Mouse (Mus musculus) heart, embryonic 16.5 days (tissue): ENCODE measurements at regions not wholly inside any gene's neighbourhood (a gene's known extent, or its start where the extent isn't known, plus 50 kb on each side); places are given as distances from the start of the nearest gene placed in this dataset.
"Not testable (repeated sequence)": the region's sequence is repeated elsewhere in the genome, so short reads cannot be mapped to it uniquely, and the experiment has no call there.

Source experiments
- ATAC-seq: fragments of 200-750 bp; cut with Nextera tagmentation; replicated peaks from 2 replicates; pipeline ENCODE4 v1.8.0; 2017; ENCODE audit warnings: moderate number of reproducible peaks; ENCODE audit not compliant: insufficient read depth, low FRiP score; ENCODE audit errors: extremely low read depth
- H3K27ac ChIP-seq: fragments of 300-500 bp; sonication (generic); 2 replicates; pipeline ENCODE4 v1.5.1; 2014; ENCODE audit warnings: mild to moderate bottlenecking, low read length, control low read depth, moderate library complexity
- H3K27me3 ChIP-seq: fragments of 300-500 bp; sonication (generic); 2 replicates; pipeline ENCODE4 v1.6.1; 2014; ENCODE audit warnings: low read length, mixed read lengths; ENCODE audit not compliant: control insufficient read depth, insufficient read depth
- H3K36me3 ChIP-seq: fragments of 300-500 bp; sonication (generic); 2 replicates; pipeline ENCODE4 v1.6.1; 2014; ENCODE audit not compliant: control insufficient read depth, insufficient read depth
- H3K4me1 ChIP-seq: fragments of 300-500 bp; sonication (generic); 2 replicates; pipeline ENCODE4 v1.6.1; 2014; ENCODE audit warnings: low read length, mixed read lengths; ENCODE audit not compliant: control insufficient read depth, insufficient read depth
- H3K4me2 ChIP-seq: fragments of 300-500 bp; sonication (generic); 2 replicates; pipeline ENCODE4 v1.6.1; 2014; ENCODE audit warnings: low read depth, mild to moderate bottlenecking, control low read depth, low read length
- H3K4me3 ChIP-seq: fragments of 300-500 bp; sonication (generic); 2 replicates; pipeline ENCODE4 v1.5.1; 2014; ENCODE audit warnings: mild to moderate bottlenecking, control low read depth, low read length
- H3K9ac ChIP-seq: fragments of 300-500 bp; sonication (generic); 2 replicates; pipeline ENCODE4 v1.6.1; 2014; ENCODE audit warnings: low read length, control low read depth
- H3K9me3 ChIP-seq: fragments of 300-500 bp; sonication (generic); replicated peaks from 2 replicates; pipeline ENCODE4 v1.6.1; 2016; ENCODE audit warnings: low read length; ENCODE audit not compliant: control insufficient read depth
- WGBS: fragments of 180-500 bp; shearing (Covaris S2); extraction: QIAGEN DNeasy Blood & Tissue Kit; methylation state at CpG from one replicate; pipeline ENCODE4 v1.1.7; 2014; 5-methylcytosine and 5-hydroxymethylcytosine counted together

DNA sequence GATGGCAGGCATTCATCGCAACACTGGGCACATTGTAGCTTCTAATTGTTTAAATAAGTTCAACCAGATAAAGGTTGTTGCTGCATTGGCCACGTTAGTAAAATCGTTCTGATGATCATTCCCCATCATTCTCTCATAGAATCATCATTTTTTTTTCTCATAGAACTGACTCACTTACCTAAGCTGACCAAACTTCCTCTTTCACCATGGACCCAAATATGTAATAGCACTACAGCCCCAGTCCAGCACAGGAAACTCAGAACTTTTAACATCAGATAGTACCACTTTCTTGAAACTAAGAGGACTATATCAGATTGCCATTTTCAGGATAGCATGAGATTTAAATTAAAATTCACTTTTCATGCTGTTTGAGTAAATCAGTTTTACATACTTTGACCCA lies 82.2 kb upstream of the Anapc15-ps start:
- H3K9me3 ChIP-seq, result no peaks in the 10 kb centered on the region
- no peaks in the 10 kb centered on the region for H3K4me1 ChIP-seq
- no peak overlapping the region for H3K9ac ChIP-seq
- no peak overlapping the region for H3K27ac ChIP-seq
- ATAC-seq, result no peak
- 91% methylated on average over 3 of the region's 3 CpGs for WGBS
- no peak overlapping the region for H3K4me3 ChIP-seq
- H3K4me2 ChIP-seq, result no peak overlapping the region
- H3K27me3 ChIP-seq, result no peaks in the 10 kb centered on the region
- H3K36me3 ChIP-seq, result no peaks in the 10 kb centered on the region

DNA sequence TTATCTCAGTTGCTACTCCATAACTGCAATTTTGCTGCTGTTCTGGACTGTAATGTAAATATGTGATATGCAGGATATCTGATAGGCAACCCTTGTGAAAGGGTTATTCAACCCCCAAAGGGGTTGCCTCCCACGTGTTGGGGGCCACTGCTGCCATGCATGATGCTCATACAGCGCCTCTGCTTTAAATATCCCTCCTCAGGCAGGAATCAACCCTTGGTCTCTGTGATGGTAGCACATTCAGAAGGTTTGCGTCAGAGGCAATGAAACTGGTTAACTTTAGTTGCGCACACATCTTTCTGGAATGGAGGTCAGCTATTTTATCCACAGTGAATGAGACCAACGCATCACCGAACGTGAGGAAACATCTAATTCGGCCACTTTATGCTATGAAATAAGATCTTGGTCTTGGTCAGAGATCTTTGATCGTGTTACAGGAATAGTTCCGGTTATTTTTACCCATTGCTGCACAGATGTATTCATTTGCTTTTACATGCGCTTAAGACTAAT lies 80.2 kb upstream of the Anapc15-ps start:
- no peaks in the 10 kb centered on the region for H3K4me1 ChIP-seq

DNA sequence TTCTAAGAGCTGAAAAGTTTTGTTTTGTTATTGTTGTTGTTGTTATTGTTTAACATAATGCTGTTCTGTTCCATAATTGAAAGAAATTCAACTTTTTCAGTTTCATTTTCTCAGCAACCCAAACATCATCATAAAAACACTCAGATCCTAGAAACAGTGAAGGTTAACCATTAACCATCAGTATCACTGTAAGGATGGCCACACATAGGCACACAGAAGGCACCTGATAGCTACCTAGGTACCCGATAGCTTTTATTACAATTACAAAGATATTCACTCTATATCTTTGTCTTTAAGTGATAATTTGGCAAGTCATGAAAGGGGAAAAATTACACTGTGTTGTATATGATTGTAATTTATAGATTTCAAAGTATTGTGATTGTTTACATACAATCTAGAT lies 75.1 kb upstream of the Anapc15-ps start:
- Histone ChIP-seq H3K27me3 (no peaks in the 10 kb centered on the region), H3K9me3 (no peaks in the 10 kb centered on the region), H3K4me1 (peaks cover 7% of the 10 kb centered on the region), H3K9ac (no peak overlapping the region), H3K4me3 (no peak overlapping the region), H3K4me2 (no peak overlapping the region), H3K36me3 (no peaks in the 10 kb centered on the region), H3K27ac (no peak overlapping the region)
- ATAC-seq, result no peak
- 96% methylated on average over 1 of the region's 1 CpGs for WGBS

More for the DNA sequence above, 80.2 kb upstream of the Anapc15-ps start:
- Histone ChIP-seq H3K4me3 (no peak overlapping the region), H3K9me3 (no peaks in the 10 kb centered on the region), H3K27me3 (no peaks in the 10 kb centered on the region), H3K9ac (no peak overlapping the region), H3K36me3 (no peaks in the 10 kb centered on the region), H3K27ac (no peak overlapping the region), H3K4me2 (no peak overlapping the region)
- ATAC-seq, result no peak
- 84% methylated on average over 11 of the region's 11 CpGs for WGBS

DNA sequence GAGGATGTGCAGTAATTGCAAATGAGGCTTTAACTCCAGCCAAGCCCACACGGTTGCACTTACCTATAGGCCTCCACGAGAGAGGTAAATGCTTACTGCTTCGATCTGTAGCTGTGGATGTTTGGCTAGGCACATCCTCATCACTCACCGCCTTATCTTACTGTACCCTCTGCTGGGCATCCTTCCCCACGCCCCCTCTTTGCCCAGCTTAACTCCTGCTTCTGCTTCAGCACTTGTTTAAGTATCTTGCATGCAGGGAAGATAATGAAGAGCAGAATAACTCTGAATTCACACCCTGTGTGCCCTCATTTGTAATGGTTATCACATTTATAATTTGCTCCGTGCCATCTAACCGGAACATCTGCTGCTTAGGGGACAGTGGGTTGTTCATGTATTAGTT lies 74.7 kb upstream of the Anapc15-ps start:
- H3K9me3 ChIP-seq, result no peaks in the 10 kb centered on the region
- no peaks in the 10 kb centered on the region for H3K27me3 ChIP-seq
- 61% methylated on average over 7 of the region's 7 CpGs for WGBS
- ATAC-seq, result no peak
- no peak overlapping the region for H3K9ac ChIP-seq
- no peak overlapping the region for H3K4me3 ChIP-seq
- H3K4me1 ChIP-seq, result peaks cover 7% of the 10 kb centered on the region
- no peak overlapping the region for H3K27ac ChIP-seq
- no peak overlapping the region for H3K4me2 ChIP-seq
- H3K36me3 ChIP-seq, result no peaks in the 10 kb centered on the region

DNA sequence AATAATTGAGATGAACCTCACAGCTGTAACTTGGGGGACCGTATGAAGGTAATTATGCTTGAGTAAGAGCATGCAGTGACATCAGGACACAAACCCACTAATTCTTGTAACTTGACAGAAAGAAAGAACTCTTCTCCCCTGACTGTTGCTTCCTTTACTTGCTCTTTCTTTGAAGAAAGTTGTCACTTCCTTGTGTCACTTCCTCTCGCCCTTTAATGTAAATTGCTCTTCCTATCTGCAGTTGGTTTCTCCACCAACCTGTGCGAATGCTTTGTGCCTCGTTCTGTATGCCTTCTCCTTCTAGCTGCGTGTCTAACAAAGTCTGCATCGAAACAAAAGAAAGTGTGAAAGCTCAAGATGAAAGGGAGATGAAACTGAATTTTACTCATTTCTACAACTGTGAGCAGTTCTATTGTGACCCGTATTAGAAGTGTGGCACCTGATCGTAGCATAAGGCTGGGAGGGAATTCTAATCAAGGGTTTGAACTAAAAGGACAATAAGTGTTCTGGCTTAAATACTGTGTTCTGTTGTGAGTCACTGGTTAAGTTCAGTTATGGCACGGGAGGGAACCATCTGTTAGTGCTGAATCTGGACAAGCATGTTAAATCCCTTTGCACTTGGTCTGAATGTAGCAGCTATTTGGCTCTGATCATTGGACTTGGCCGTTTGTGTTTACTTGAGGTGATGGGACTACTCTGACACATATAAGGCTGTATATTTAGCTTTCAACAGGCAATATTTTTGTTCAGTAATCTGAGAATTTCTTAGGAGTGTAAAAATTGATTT lies 72.8 kb upstream of the Anapc15-ps start:
- Histone ChIP-seq H3K4me2 (no peak overlapping the region), H3K27ac (no peak overlapping the region), H3K27me3 (no peaks in the 10 kb centered on the region), H3K4me3 (no peak overlapping the region), H3K9ac (no peak overlapping the region), H3K9me3 (no peaks in the 10 kb centered on the region), H3K4me1 (peaks cover 7% of the 10 kb centered on the region), H3K36me3 (no peaks in the 10 kb centered on the region)
- WGBS, result 78% methylated on average over 10 of the region's 10 CpGs
- ATAC-seq, result no peak

DNA sequence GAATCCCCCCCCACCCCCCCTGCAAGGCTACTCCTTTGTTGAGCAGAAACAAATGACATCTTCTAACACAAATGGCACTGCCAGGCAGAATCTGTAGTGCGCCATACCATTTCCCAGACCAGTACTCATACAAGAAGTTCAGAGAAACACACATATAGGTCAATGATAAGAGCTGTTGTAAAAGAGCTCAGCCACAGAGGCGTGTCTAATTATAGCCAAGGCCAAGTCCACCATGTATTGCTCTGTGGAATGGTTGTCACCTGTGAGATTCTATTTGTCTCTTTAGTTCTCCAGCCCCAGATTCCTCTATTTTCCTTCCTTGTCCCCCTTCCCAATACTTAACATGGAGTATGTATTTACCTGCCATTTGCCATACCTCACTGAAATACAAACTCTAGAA lies 72.0 kb upstream of the Anapc15-ps start:
- Histone ChIP-seq H3K4me2 (no peak overlapping the region), H3K4me3 (no peak overlapping the region), H3K27ac (no peak overlapping the region), H3K4me1 (peaks cover 7% of the 10 kb centered on the region), H3K9me3 (no peaks in the 10 kb centered on the region), H3K27me3 (no peaks in the 10 kb centered on the region), H3K36me3 (no peaks in the 10 kb centered on the region), H3K9ac (no peak overlapping the region)
- ATAC-seq, result no peak
- WGBS, result 56% methylated on average over 2 of the region's 2 CpGs

DNA sequence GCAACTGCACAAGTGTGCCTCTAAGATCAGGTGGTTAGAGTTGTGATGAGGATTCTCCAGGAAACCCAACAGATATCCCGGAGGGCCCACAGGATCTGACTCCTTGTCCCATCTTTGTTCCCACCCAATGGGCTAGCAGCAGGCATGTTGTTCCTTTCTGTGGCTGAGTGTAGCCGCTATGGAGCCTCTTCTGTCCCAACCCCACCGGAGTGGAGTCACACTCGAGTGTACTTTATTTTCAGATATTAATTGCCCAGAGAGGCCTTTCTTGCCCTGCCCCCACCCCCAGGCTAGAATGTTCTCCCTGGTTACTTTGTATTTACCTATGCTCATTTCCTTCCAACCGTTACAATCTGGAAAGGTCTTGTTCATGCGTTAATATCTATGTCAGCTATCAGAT lies 70.4 kb upstream of the Anapc15-ps start:
- no peaks in the 10 kb centered on the region for H3K27me3 ChIP-seq
- no peaks in the 10 kb centered on the region for H3K36me3 ChIP-seq
- H3K4me3 ChIP-seq, result no peak overlapping the region
- ATAC-seq, result no peak
- H3K4me1 ChIP-seq, result peaks cover 7% of the 10 kb centered on the region
- WGBS, result 75% methylated on average over 6 of the region's 6 CpGs
- no peaks in the 10 kb centered on the region for H3K9me3 ChIP-seq
- no peak overlapping the region for H3K4me2 ChIP-seq
- no peak overlapping the region for H3K9ac ChIP-seq
- no peak overlapping the region for H3K27ac ChIP-seq

DNA sequence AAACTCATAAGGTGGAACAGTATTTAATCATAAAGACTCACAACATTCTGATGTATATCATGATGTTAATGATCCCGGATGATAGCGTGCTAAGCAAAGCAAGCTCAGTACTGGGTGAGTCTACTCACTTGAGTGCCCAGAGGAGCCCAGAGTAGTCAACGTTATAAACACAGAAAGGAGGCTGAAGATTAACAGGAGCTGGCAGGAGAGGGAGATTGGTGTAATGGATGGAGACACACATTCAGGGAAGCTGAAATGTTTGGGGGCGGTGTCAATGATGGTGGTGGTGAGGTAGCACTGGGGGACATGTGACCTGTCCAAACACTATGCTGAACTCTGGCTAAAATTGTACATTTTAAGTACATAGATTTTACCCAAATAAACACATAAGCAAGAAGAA lies 66.2 kb upstream of the Anapc15-ps start:
- no peak overlapping the region for H3K27ac ChIP-seq
- no peaks in the 10 kb centered on the region for H3K4me1 ChIP-seq
- peaks cover 5% of the 10 kb centered on the region; the same call in 1 of the 2 replicates for H3K9me3 ChIP-seq
- no peak for ATAC-seq
- H3K4me2 ChIP-seq, result no peak overlapping the region
- no peak overlapping the region for H3K9ac ChIP-seq
- no peak overlapping the region for H3K4me3 ChIP-seq
- WGBS, result 83% methylated on average over 4 of the region's 4 CpGs
- H3K27me3 ChIP-seq, result no peaks in the 10 kb centered on the region
- H3K36me3 ChIP-seq, result no peaks in the 10 kb centered on the region

DNA sequence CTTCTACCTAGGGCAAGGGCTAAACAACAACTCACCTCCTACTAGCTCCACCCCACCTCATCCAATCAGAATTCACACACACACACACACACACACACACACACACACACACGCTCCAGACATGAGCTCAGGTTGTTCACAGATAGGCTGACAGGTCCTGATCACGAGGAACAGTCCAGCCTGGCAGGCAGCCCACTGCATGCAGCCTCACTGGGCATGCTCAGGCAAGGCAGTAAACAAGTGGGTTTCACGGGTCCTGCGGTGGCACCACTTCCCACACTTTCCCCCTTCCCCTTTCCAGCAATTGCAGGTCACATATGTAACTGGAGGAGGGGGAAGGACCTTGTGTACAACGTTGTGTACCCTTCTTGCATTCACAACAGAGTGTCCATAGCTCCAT lies 63.5 kb upstream of the Anapc15-ps start:
- H3K9me3 ChIP-seq, H3K36me3 ChIP-seq, H3K4me2 ChIP-seq, H3K27me3 ChIP-seq, H3K4me3 ChIP-seq, H3K9ac ChIP-seq, H3K4me1 ChIP-seq, H3K27ac ChIP-seq, ATAC-seq: not testable (repeated sequence)
- 62% methylated on average over 5 of the region's 5 CpGs for WGBS
